Mouse (Mus musculus) heart, adult 2 months (tissue): ENCODE results near the gene Rabepk. TPM values are rescaled to one million over a fixed set of nuclear protein-coding genes. Genes with fewer than 3 reads are reported as not detected.
"Not testable (repeated sequence)": the region's sequence is repeated elsewhere in the genome, so short reads cannot be mapped to it uniquely, and the experiment has no call there.

ENCODE experiments used
- DNase-seq, 2 experiments: peaks; one replicate each; pipeline ENCODE4 v3.0.0; 2021
- H3K27ac ChIP-seq: fragments of 200-600 bp; 2 replicates; pipeline ENCODE4 v1.8.1; 2022
- H3K27me3 ChIP-seq: fragments of 200-500 bp; 2 replicates; pipeline ENCODE4 v1.6.1; 2012; ENCODE audit warnings: mild to moderate bottlenecking, low read length, inconsistent platforms, mixed read lengths; ENCODE audit not compliant: control insufficient read depth, insufficient read depth
- H3K36me3 ChIP-seq: fragments of 200-500 bp; 2 replicates; pipeline ENCODE4 v1.6.1; 2012; ENCODE audit warnings: low read length, inconsistent platforms; ENCODE audit not compliant: control insufficient read depth, insufficient read depth
- H3K4me1 ChIP-seq: fragments of 200-500 bp; 2 replicates; pipeline ENCODE4 v1.6.1; 2011; ENCODE audit warnings: low read length; ENCODE audit not compliant: control insufficient read depth, insufficient read depth
- H3K4me3 ChIP-seq: fragments of 200-600 bp; 2 replicates; pipeline ENCODE4 v1.8.1; 2022
- H3K79me2 ChIP-seq: fragments of 200-500 bp; replicated peaks from 2 replicates; pipeline ENCODE4 v1.6.1; 2012; ENCODE audit warnings: mild to moderate bottlenecking, inconsistent platforms, low read length, moderate library complexity, mixed read lengths; ENCODE audit not compliant: control insufficient read depth, insufficient read depth
- H3K9ac ChIP-seq: fragments of 200-500 bp; 2 replicates; pipeline ENCODE4 v1.6.1; 2012; ENCODE audit warnings: low read depth, mild to moderate bottlenecking, control low read depth, inconsistent platforms, low read length, mixed read lengths
- CTCF ChIP-seq: fragments of 200-600 bp; IDR thresholded peaks from 2 replicates; pipeline ENCODE4 v1.8.1; 2022; ENCODE audit warnings: antibody characterized with exemption, mild to moderate bottlenecking, moderate library complexity
- EP300 ChIP-seq: fragments of 200-500 bp; IDR thresholded peaks from 2 replicates; pipeline ENCODE4 v1.6.1; 2011; ENCODE audit warnings: low read depth, low read length, control low read depth; ENCODE audit not compliant: insufficient read depth
- POLR2A ChIP-seq: fragments of 200-500 bp; IDR thresholded peaks from 2 replicates; pipeline ENCODE4 v1.6.1; 2011; ENCODE audit warnings: mild to moderate bottlenecking, low read depth, low read length, control low read depth; ENCODE audit not compliant: insufficient read depth
- WGBS: fragments of 180-500 bp; shearing (Covaris S2); methylation state at CpG from one replicate; pipeline ENCODE4 v1.1.7; 2018; 5-methylcytosine and 5-hydroxymethylcytosine counted together
- intact Hi-C: fragments of 180-260 bp; cut with DNase I; formaldehyde crosslinking; loops from one replicate; pipeline ENCODE4 v1.15.1; 2025
- polyA plus RNA-seq: library from polyadenylated mRNA; depleted of rRNA; stranded (reverse); fragments of >200 nt; gene quantifications from 2 replicates; pipeline ENCODE4 v1.2.3, GENCODE M21; 2012
- total RNA-seq, 2 experiments: library from RNA; stranded (reverse); gene quantifications; 2 replicates each; pipeline ENCODE4 v1.2.3; 2021

Gene Rabepk
- total and polyA plus RNA-seq, 3 experiments, result 12.1 to 19.3 (median 13.3) TPM

GRCm38 (mm10) chr2:34801516-34802482 is 2.1 kb upstream of the Rabepk start:
- Histone ChIP-seq H3K36me3 (peaks cover 27% of the 10 kb centered on the region), H3K9ac (peak overlapping the region; percentile 75), H3K4me3 (peak overlapping the region; percentile 68), H3K4me1 (peaks cover 12% of the 10 kb centered on the region), H3K27me3 (no peaks in the 10 kb centered on the region), H3K79me2 (peaks cover 6% of the 10 kb centered on the region), H3K27ac (peak overlapping the region; percentile 90)
- DNase-seq, result peak; percentile 95 to 98
- 7% methylated on average over 39 of the region's 39 CpGs for WGBS
- TF ChIP-seq EP300, result peak; percentile 85
- peak; percentile 96 for TF ChIP-seq POLR2A
- peak; percentile 41 for TF ChIP-seq CTCF
- intact Hi-C loops, result loop anchor here (1.0 kb wide), 1 partner anchor 25 kb away; the partner anchor contains the start of gene Fbxw2

GRCm38 (mm10) chr2:34800371-34800770 is 659 bp upstream of the Rabepk start:
- Histone ChIP-seq H3K79me2 (peaks cover 5% of the 10 kb centered on the region), H3K27me3 (no peaks in the 10 kb centered on the region), H3K36me3 (peaks cover 17% of the 10 kb centered on the region), H3K9ac (no peak overlapping the region), H3K4me3 (peak overlapping the region; percentile 83; the same call in 1 of the 2 replicates), H3K27ac (peak overlapping the region; percentile 78; the same call in 1 of the 2 replicates), H3K4me1 (peaks cover 9% of the 10 kb centered on the region)
- no peak for DNase-seq
- intact Hi-C loops, result no loop called here
- 65% methylated on average over 7 of the region's 7 CpGs for WGBS
- TF ChIP-seq CTCF (no peak), EP300 (no peak), POLR2A (no peak)

GRCm38 (mm10) chr2:34795426-34795825 is 4.3 kb downstream of the Rabepk start:
- H3K27me3 ChIP-seq, result no peaks in the 10 kb centered on the region
- peaks cover 3% of the 10 kb centered on the region for H3K36me3 ChIP-seq
- WGBS, result 85% methylated on average over 7 of the region's 7 CpGs
- no peaks in the 10 kb centered on the region for H3K79me2 ChIP-seq
- H3K4me3 ChIP-seq, result no peak overlapping the region
- H3K9ac ChIP-seq, result no peak overlapping the region
- H3K4me1 ChIP-seq, result peaks cover 2% of the 10 kb centered on the region; the same call in 1 of the 2 replicates
- no peak overlapping the region for H3K27ac ChIP-seq
- TF ChIP-seq POLR2A, result no peak
- no peak for TF ChIP-seq EP300
- no peak for TF ChIP-seq CTCF
- intact Hi-C loops, result no loop called here
- no peak for DNase-seq

- Histone ChIP-seq H3K27ac (no peak overlapping the region), H3K4me1 (no peaks in the 10 kb centered on the region), H3K36me3 (no peaks in the 10 kb centered on the region), H3K9ac (no peak overlapping the region), H3K79me2 (no peaks in the 10 kb centered on the region), H3K4me3 (no peak overlapping the region), H3K27me3 (no peaks in the 10 kb centered on the region)
- 94% methylated on average over 2 of the region's 2 CpGs for WGBS
- DNase-seq, result no peak
- TF ChIP-seq CTCF (no peak), POLR2A (no peak), EP300 (no peak)
- intact Hi-C loops, result no loop called here
These were observed 5.2 kb downstream of the Rabepk start for GRCm38 (mm10) chr2:34794511-34794910.

- intact Hi-C loops, H3K27ac ChIP-seq, DNase-seq, H3K4me3 ChIP-seq, H3K36me3 ChIP-seq, H3K4me1 ChIP-seq, H3K27me3 ChIP-seq, H3K79me2 ChIP-seq, H3K9ac ChIP-seq: not testable (repeated sequence)
- peak; percentile 28 for TF ChIP-seq CTCF
- WGBS, result 93% methylated on average over 2 of the region's 2 CpGs
These were observed 7.2 kb downstream of the Rabepk start for GRCm38 (mm10) chr2:34792543-34792942.

GRCm38 (mm10) chr2:34790282-34790681 is 9.4 kb downstream of the Rabepk start:
- intact Hi-C loops, result no loop called here
- no peaks in the 10 kb centered on the region for H3K4me1 ChIP-seq
- WGBS, result 89% methylated on average over 8 of the region's 8 CpGs
- no peak for TF ChIP-seq EP300
- no peak for TF ChIP-seq POLR2A
- no peak for TF ChIP-seq CTCF
- peak in 1 of 2 experiments; percentile 23 for DNase-seq
- no peaks in the 10 kb centered on the region for H3K79me2 ChIP-seq
- H3K36me3 ChIP-seq, result no peaks in the 10 kb centered on the region
- no peak overlapping the region for H3K9ac ChIP-seq
- no peak overlapping the region for H3K4me3 ChIP-seq
- H3K27me3 ChIP-seq, result no peaks in the 10 kb centered on the region
- no peak overlapping the region for H3K27ac ChIP-seq
